Mouse (Mus musculus) heart, adult 2 months (tissue): ENCODE data around the gene Dhrs13. TPM values are rescaled to one million over a fixed set of nuclear protein-coding genes. Genes with fewer than 3 reads are reported as not detected.

ENCODE experiments used
- DNase-seq, 2 experiments: peaks; one replicate each; pipeline ENCODE4 v3.0.0; 2021
- H3K27ac ChIP-seq: fragments of 200-600 bp; 2 replicates; pipeline ENCODE4 v1.8.1; 2022
- H3K27me3 ChIP-seq: fragments of 200-500 bp; 2 replicates; pipeline ENCODE4 v1.6.1; 2012; ENCODE audit warnings: mild to moderate bottlenecking, low read length, inconsistent platforms, mixed read lengths; ENCODE audit not compliant: control insufficient read depth, insufficient read depth
- H3K36me3 ChIP-seq: fragments of 200-500 bp; 2 replicates; pipeline ENCODE4 v1.6.1; 2012; ENCODE audit warnings: low read length, inconsistent platforms; ENCODE audit not compliant: control insufficient read depth, insufficient read depth
- H3K4me1 ChIP-seq: fragments of 200-500 bp; 2 replicates; pipeline ENCODE4 v1.6.1; 2011; ENCODE audit warnings: low read length; ENCODE audit not compliant: control insufficient read depth, insufficient read depth
- H3K4me3 ChIP-seq: fragments of 200-600 bp; 2 replicates; pipeline ENCODE4 v1.8.1; 2022
- H3K79me2 ChIP-seq: fragments of 200-500 bp; replicated peaks from 2 replicates; pipeline ENCODE4 v1.6.1; 2012; ENCODE audit warnings: mild to moderate bottlenecking, inconsistent platforms, low read length, moderate library complexity, mixed read lengths; ENCODE audit not compliant: control insufficient read depth, insufficient read depth
- H3K9ac ChIP-seq: fragments of 200-500 bp; 2 replicates; pipeline ENCODE4 v1.6.1; 2012; ENCODE audit warnings: low read depth, mild to moderate bottlenecking, control low read depth, inconsistent platforms, low read length, mixed read lengths
- CTCF ChIP-seq: fragments of 200-600 bp; IDR thresholded peaks from 2 replicates; pipeline ENCODE4 v1.8.1; 2022; ENCODE audit warnings: antibody characterized with exemption, mild to moderate bottlenecking, moderate library complexity
- EP300 ChIP-seq: fragments of 200-500 bp; IDR thresholded peaks from 2 replicates; pipeline ENCODE4 v1.6.1; 2011; ENCODE audit warnings: low read depth, low read length, control low read depth; ENCODE audit not compliant: insufficient read depth
- POLR2A ChIP-seq: fragments of 200-500 bp; IDR thresholded peaks from 2 replicates; pipeline ENCODE4 v1.6.1; 2011; ENCODE audit warnings: mild to moderate bottlenecking, low read depth, low read length, control low read depth; ENCODE audit not compliant: insufficient read depth
- WGBS: fragments of 180-500 bp; shearing (Covaris S2); methylation state at CpG from one replicate; pipeline ENCODE4 v1.1.7; 2018; 5-methylcytosine and 5-hydroxymethylcytosine counted together
- intact Hi-C: fragments of 180-260 bp; cut with DNase I; formaldehyde crosslinking; loops from one replicate; pipeline ENCODE4 v1.15.1; 2025
- polyA plus RNA-seq: library from polyadenylated mRNA; depleted of rRNA; stranded (reverse); fragments of >200 nt; gene quantifications from 2 replicates; pipeline ENCODE4 v1.2.3, GENCODE M21; 2012
- total RNA-seq, 2 experiments: library from RNA; stranded (reverse); gene quantifications; 2 replicates each; pipeline ENCODE4 v1.2.3; 2021

Gene Dhrs13
- total and polyA plus RNA-seq, 3 experiments = 3.5 to 4.8 (median 4.0) TPM

DNA sequence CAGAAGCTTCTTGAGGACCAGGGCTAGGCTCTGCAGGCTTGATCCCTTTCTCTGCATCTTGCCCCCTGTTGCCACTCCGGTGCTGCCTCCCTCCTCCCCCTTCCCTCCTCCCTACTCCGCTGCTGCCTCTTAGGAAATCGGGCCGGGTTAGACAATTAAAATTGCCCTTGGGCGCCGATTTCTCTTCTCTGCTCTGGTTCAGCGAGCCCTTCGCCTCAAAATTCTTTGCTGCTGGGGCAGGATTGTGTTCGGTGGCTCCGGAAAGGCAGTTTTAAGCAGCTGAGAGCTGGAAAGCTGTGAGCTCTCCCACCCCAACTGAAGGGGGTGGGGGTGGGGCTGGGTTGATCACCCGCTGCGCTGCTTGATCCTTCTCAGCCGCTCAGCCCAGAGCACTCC, 47.2 kb upstream of the Dhrs13 start:
- under 1% methylated on average over 13 of the region's 13 CpGs for WGBS
- H3K4me3 ChIP-seq = peak overlapping the region; percentile 56
- TF ChIP-seq CTCF (no peak), EP300 (no peak), POLR2A (no peak)

DNA sequence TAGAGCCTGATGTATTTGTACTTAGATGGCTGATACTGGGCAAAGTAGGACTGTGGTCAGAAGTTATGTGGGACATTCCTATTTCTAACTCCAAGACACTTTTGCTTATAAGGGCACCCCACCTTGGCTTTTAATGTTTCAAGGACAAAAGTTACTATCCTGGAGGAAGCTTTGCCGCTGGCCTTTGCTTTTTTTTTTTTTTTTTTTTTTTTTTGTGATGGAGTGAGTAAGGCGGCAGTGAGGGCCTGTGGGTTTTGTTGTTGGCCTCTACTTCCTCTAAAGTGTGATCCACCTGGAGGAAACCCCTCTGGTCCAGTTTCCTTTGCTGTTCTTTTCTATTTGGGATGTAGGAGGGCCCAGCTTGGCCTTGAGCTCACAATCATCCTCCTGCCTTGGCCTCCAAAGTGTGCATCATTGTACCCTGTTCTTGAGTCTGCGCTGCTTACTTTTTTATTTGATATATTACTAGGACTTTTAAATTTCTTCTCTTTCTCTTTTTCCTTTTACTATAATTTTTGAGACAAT, 46.5 kb upstream of the Dhrs13 start:
- WGBS = 62% methylated on average over 3 of the region's 3 CpGs
- peak overlapping the region; percentile 85 for H3K27ac ChIP-seq
- intact Hi-C loops = loop anchor here (2.0 kb wide), 2 partner anchors 35 to 191 kb away; partner anchors contain the start of genes Nek8 and Tlcd1

More for the DNA sequence above, 47.2 kb upstream of the Dhrs13 start:
- intact Hi-C loops = loop anchor here (2.0 kb wide), 2 partner anchors 36 to 192 kb away; partner anchors contain the start of genes Nek8 and Tlcd1
- Histone ChIP-seq H3K9ac (peak overlapping the region; percentile 84), H3K27me3 (no peaks in the 10 kb centered on the region), H3K27ac (peak overlapping the region; percentile 85), H3K36me3 (peaks cover 26% of the 10 kb centered on the region), H3K79me2 (no peaks in the 10 kb centered on the region), H3K4me1 (peaks cover 7% of the 10 kb centered on the region)
- DNase-seq = peak; percentile 72 to 73

GRCm38 (mm10) chr11:77989071-77989690, 42.9 kb upstream of the Dhrs13 start:
- Histone ChIP-seq H3K79me2 (peaks cover 2% of the 10 kb centered on the region), H3K27ac (no peak overlapping the region), H3K36me3 (peaks cover 29% of the 10 kb centered on the region), H3K9ac (no peak overlapping the region), H3K4me3 (no peak overlapping the region), H3K27me3 (no peaks in the 10 kb centered on the region), H3K4me1 (peaks cover 5% of the 10 kb centered on the region; the same call in 1 of the 2 replicates)
- WGBS = 47% methylated on average over 13 of the region's 13 CpGs
- TF ChIP-seq POLR2A = no peak
- TF ChIP-seq EP300 = no peak
- no peak for TF ChIP-seq CTCF
- intact Hi-C loops = no loop called here
- DNase-seq = no peak

More for the DNA sequence above, 46.5 kb upstream of the Dhrs13 start:
- Histone ChIP-seq H3K9ac (no peak overlapping the region; the same call in 1 of the 2 replicates), H3K4me3 (peak overlapping the region; percentile 56; the same call in 1 of the 2 replicates), H3K36me3 (peaks cover 26% of the 10 kb centered on the region), H3K4me1 (peaks cover 7% of the 10 kb centered on the region), H3K79me2 (no peaks in the 10 kb centered on the region), H3K27me3 (no peaks in the 10 kb centered on the region)
- DNase-seq = no peak
- TF ChIP-seq POLR2A = no peak
- no peak for TF ChIP-seq CTCF
- TF ChIP-seq EP300 = no peak

GRCm38 (mm10) chr11:77995556-77995955, 36.5 kb upstream of the Dhrs13 start:
- Histone ChIP-seq H3K4me1 (peaks cover 7% of the 10 kb centered on the region), H3K27me3 (no peaks in the 10 kb centered on the region), H3K27ac (peak overlapping the region; percentile 47), H3K36me3 (peaks cover 29% of the 10 kb centered on the region), H3K9ac (no peak overlapping the region), H3K4me3 (no peak overlapping the region), H3K79me2 (peaks cover 2% of the 10 kb centered on the region)
- TF ChIP-seq POLR2A = no peak
- TF ChIP-seq CTCF = no peak
- no peak for TF ChIP-seq EP300
- no peak for DNase-seq
- intact Hi-C loops = no loop called here
- 10% methylated on average over 1 of the region's 1 CpGs for WGBS

DNA sequence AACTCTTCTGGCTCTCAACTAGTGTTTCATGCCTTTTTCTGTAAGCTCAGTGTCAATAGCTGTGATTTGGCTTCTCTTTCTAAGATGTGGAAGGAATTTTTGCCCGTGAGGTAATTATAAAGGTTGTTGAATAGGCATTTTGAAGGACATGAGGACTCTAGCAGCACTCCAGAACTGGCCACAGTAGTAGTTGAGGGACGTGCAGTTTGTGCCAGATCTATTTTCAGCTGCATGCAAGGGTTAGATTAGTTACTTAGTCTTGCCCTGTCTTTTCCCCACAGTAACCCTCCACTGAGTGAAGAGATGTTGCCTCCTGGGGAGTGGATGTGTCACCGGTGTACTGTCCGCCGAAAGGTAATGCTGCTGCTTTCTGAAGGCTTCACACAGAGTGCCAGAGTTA, 25.6 kb upstream of the Dhrs13 start:
- H3K4me1 ChIP-seq = peaks cover 4% of the 10 kb centered on the region
- no peak overlapping the region for H3K9ac ChIP-seq
- H3K4me3 ChIP-seq = no peak overlapping the region
- H3K27me3 ChIP-seq = no peaks in the 10 kb centered on the region
- intact Hi-C loops = no loop called here
- H3K27ac ChIP-seq = peak overlapping the region; percentile 81
- 65% methylated on average over 5 of the region's 5 CpGs for WGBS
- peaks cover 27% of the 10 kb centered on the region for H3K36me3 ChIP-seq
- DNase-seq = peak in 1 of 2 experiments; percentile 44
- peaks cover 6% of the 10 kb centered on the region for H3K79me2 ChIP-seq
- no peak for TF ChIP-seq CTCF
- 0 out of 2 replicates have a peak, but pooled peaks have one; percentile 23 for TF ChIP-seq POLR2A
- TF ChIP-seq EP300 = 0 out of 2 replicates have a peak, but pooled peaks have one; percentile 20

- H3K4me1 ChIP-seq = peaks cover 6% of the 10 kb centered on the region
- TF ChIP-seq EP300 (no peak), CTCF (peak; percentile 91)
- H3K9ac ChIP-seq = no peak overlapping the region
- no peaks in the 10 kb centered on the region for H3K27me3 ChIP-seq
- intact Hi-C loops = loop anchor here (2.0 kb wide), 2 partner anchors 35 to 157 kb away; partner anchors contain the start of genes Nek8 and Tlcd1
- H3K79me2 ChIP-seq = no peaks in the 10 kb centered on the region
- DNase-seq = peak; percentile 63 to 81
- WGBS = 17% methylated on average over 4 of the region's 4 CpGs
- H3K36me3 ChIP-seq = peaks cover 26% of the 10 kb centered on the region
- no peak overlapping the region for H3K4me3 ChIP-seq
- no peak overlapping the region for H3K27ac ChIP-seq
These were observed 12.4 kb upstream of the Dhrs13 start for GRCm38 (mm10) chr11:78019676-78020075.
